ENCODE assay signal across 8 mouse cellular contexts in the genomic region with DNA sequence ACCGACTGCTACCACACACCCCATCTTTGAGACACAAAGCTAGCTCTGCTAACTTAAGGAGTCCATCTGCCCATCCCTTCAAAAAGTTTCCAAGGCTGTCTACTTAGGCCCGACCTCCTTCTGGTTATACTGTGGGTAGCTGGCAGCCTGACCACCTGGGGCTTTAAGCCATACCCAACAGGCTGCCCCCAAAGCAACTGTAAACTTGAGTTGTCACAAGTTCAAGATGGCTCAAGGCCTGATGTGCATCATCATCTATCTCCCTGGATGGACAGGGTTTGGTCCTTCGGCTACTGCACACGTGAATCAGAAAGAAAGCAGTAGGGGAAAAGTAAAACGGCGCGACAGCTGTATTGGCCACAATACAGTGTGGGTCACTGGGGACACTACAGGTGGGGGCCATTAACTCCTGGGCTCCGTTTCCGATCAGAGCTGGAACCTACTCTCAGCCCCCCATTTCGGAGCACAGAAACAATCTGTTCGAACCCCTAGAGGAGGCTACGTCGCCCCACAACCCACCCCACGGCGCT. TPM values are rescaled to one million over a fixed set of nuclear protein-coding genes. Genes with fewer than 3 reads are reported as not detected.
DNase-seq lines count a peak whose midpoint lies in the region; ATAC-seq and TF ChIP-seq lines count a peak whose summit lies in the region.

No protein-coding gene starts in this region.

- H3K36me3 ChIP-seq in heart, embryonic 11.5 days (ENCODE audit: control insufficient read depth, insufficient read depth, low read length), result peaks cover 28% of the 10 kb centered on the region
- peaks cover 44% of the 10 kb centered on the region for H3K36me3 ChIP-seq in E14TG2a.4 (ENCODE audit: insufficient read depth, low read length)
- H3K36me3 ChIP-seq in forebrain, embryonic 14.5 days (ENCODE audit: control insufficient read depth, insufficient read depth, low read length), result peaks cover 35% of the 10 kb centered on the region
- peaks cover 33% of the 10 kb centered on the region for H3K36me3 ChIP-seq in macrophage (ENCODE audit: inconsistent target)

- H3K79me2 ChIP-seq in macrophage (ENCODE audit: inconsistent target), result peaks cover 31% of the 10 kb centered on the region

- ATAC-seq in heart, embryonic 11.5 days (replicated peaks; ENCODE audit: insufficient number of reproducible peaks, low FRiP score, low TSS enrichment), result peak; percentile 9; the same call in 1 of the 2 replicates
- ATAC-seq in forebrain, embryonic 14.5 days, result no peak

- peak overlapping the region; percentile 98 for H3K9ac ChIP-seq in heart, embryonic 11.5 days (ENCODE audit: low read depth, low read length)
- H3K9ac ChIP-seq in forebrain, embryonic 14.5 days (ENCODE audit: low read length), result peak overlapping the region; percentile 97

- H3K4me1 ChIP-seq in heart, embryonic 11.5 days (ENCODE audit: control insufficient read depth, insufficient read depth, low read length), result peaks cover 11% of the 10 kb centered on the region
- H3K4me1 ChIP-seq in E14TG2a.4 (replicated peaks; ENCODE audit: low read depth, low read length), result peaks cover 63% of the 10 kb centered on the region
- peaks cover 14% of the 10 kb centered on the region for H3K4me1 ChIP-seq in forebrain, embryonic 14.5 days (ENCODE audit: control insufficient read depth, insufficient read depth, low read length)

- no peak for DNase-seq in heart, postnatal 25 days (ENCODE audit: low spot score)
- DNase-seq in forebrain, embryonic 14.5 days (ENCODE audit: low spot score), result no peak
- DNase-seq in adrenal gland, postnatal 4 days (ENCODE audit: low spot score in 2 of 2), result no peak
- DNase-seq in kidney, postnatal 4 days, result no peak
- no peak for DNase-seq in cerebellum, postnatal 10 days

- H3K4me2 ChIP-seq in heart, embryonic 11.5 days, result peak overlapping the region; percentile 99
- peak overlapping the region; percentile 98 for H3K4me2 ChIP-seq in forebrain, embryonic 14.5 days (ENCODE audit: low read length)

- H3K27me3 ChIP-seq in heart, embryonic 11.5 days (ENCODE audit: control insufficient read depth, insufficient read depth, low read length), result no peaks in the 10 kb centered on the region
- no peaks in the 10 kb centered on the region for H3K27me3 ChIP-seq in E14TG2a.4 (ENCODE audit: insufficient read depth, low read length)
- H3K27me3 ChIP-seq in forebrain, embryonic 14.5 days (replicated peaks; ENCODE audit: control insufficient read depth, insufficient read depth, low read length), result no peaks in the 10 kb centered on the region

- no peaks in the 10 kb centered on the region for H3K9me3 ChIP-seq in heart, embryonic 11.5 days (replicated peaks; ENCODE audit: control insufficient read depth, low read length)
- H3K9me3 ChIP-seq in E14TG2a.4 (ENCODE audit: low read length), result no peaks in the 10 kb centered on the region
- H3K9me3 ChIP-seq in forebrain, embryonic 14.5 days (replicated peaks; ENCODE audit: control insufficient read depth, low read length), result no peaks in the 10 kb centered on the region

- TF ChIP-seq CTCF in E14TG2a.4 (conservative IDR thresholded peaks at IDR 0.05; ENCODE audit: low read length), result no peak

- intact Hi-C loops in heart, postnatal 25 days (cut with DNase I), result loop anchor here (2.0 kb wide), 1 partner anchor 35 kb away; no protein-coding TSS in a partner anchor

- peak overlapping the region; percentile 96 for H3K4me3 ChIP-seq in heart, embryonic 11.5 days (ENCODE audit: low read depth, low read length)
- H3K4me3 ChIP-seq in E14TG2a.4 (replicated peaks; ENCODE audit: low read length) (peak overlapping the region; percentile 99), macrophage (ENCODE audit: inconsistent target) (peak overlapping the region; percentile 96)
- peak overlapping the region; percentile 89 for H3K4me3 ChIP-seq in forebrain, embryonic 14.5 days (ENCODE audit: low read depth, low read length)

- WGBS in heart, embryonic 11.5 days (ENCODE audit: insufficient replicate concordance), result 2% methylated on average over 15 of the region's 15 CpGs
- WGBS in forebrain, embryonic 14.5 days, result 3% methylated on average over 15 of the region's 15 CpGs
- WGBS in macrophage (ENCODE audit: missing documents), result under 1% methylated on average over 15 of the region's 15 CpGs

- peak overlapping the region; percentile 100 for H3K27ac ChIP-seq in heart, embryonic 11.5 days (ENCODE audit: low read depth, low read length)
- peak overlapping the region; percentile 99 for H3K27ac ChIP-seq in forebrain, embryonic 14.5 days (ENCODE audit: low read depth, low read length)
- H3K27ac ChIP-seq in macrophage, result peak overlapping the region; percentile 92

RNA-seq across cellular contexts. Expression of a gene that starts 0.6 kb away (rescaled TPM):
- 188 TPM in 2 replicates for polyA plus RNA-seq in heart, embryonic 11.5 days (2014; fragmentation: Nextera tagmentation; extraction: Ambion mirVana)
- 10 to 100 TPM; 69.3 to 69.5 TPM for total RNA-seq in heart, postnatal 25 days (2021)
- 167 and 199 TPM in 2 replicates for polyA plus RNA-seq in forebrain, embryonic 14.5 days (2014; fragmentation: Nextera tagmentation; extraction: Ambion mirVana)
- total RNA-seq in macrophage (2018; cell fraction: chromatin; rRNA removed), result 100 to 1,000 TPM in 4 of 26 experiments, 10 to 100 TPM in 22; 37.3 to 125 (median 83.3) TPM
- total RNA-seq in macrophage (2018; cell fraction: cytosol; rRNA removed), result 100 to 1,000 TPM in 7 of 26 experiments, 10 to 100 TPM in 19; 75.2 to 111 (median 91.9) TPM
- total RNA-seq in macrophage (2018; cell fraction: nucleus; rRNA removed), result 10 to 100 TPM; 29.6 to 98.8 (median 56.7) TPM
- polyA plus RNA-seq in macrophage (2018), result 88.8 to 149 TPM (median 102 TPM) in 3 replicates
- total RNA-seq in adrenal gland, postnatal 4 days (2021), result 100 to 1,000 TPM; 214 to 215 TPM

RNA-seq across cellular contexts. Expression of a gene that starts 13.5 kb away (rescaled TPM):
- 1.2 and 1.7 TPM in 2 replicates for polyA plus RNA-seq in heart, embryonic 11.5 days (2014; fragmentation: Nextera tagmentation; extraction: Ambion mirVana)
- under 1 TPM; 0.34 to 0.42 TPM for total RNA-seq in heart, postnatal 25 days (2021)
- 12.3 and 12.8 TPM in 2 replicates for polyA plus RNA-seq in forebrain, embryonic 14.5 days (2014; fragmentation: Nextera tagmentation; extraction: Ambion mirVana)
- 10 to 100 TPM in 11 of 26 experiments, 1 to 10 TPM in 15; 2.1 to 22.4 (median 7.5) TPM for total RNA-seq in macrophage (2018; cell fraction: chromatin; rRNA removed)
- 10 to 100 TPM in 24 of 26 experiments, 1 to 10 TPM in 2; 8.7 to 25.1 (median 15.8) TPM for total RNA-seq in macrophage (2018; cell fraction: cytosol; rRNA removed)
- total RNA-seq in macrophage (2018; cell fraction: nucleus; rRNA removed), result 10 to 100 TPM in 24 of 26 experiments, 1 to 10 TPM in 2; 4.2 to 37.6 (median 17.9) TPM
- 8.6 to 18.7 TPM (median 18.3 TPM) in 3 replicates for polyA plus RNA-seq in macrophage (2018)
- 1 to 10 TPM; 4.9 to 5.2 TPM for total RNA-seq in adrenal gland, postnatal 4 days (2021)

RNA-seq across cellular contexts. Expression of a gene that starts 41.2 kb away (rescaled TPM):
- 284 and 293 TPM in 2 replicates for polyA plus RNA-seq in heart, embryonic 11.5 days (2014; fragmentation: Nextera tagmentation; extraction: Ambion mirVana)
- total RNA-seq in heart, postnatal 25 days (2021), result 100 to 1,000 TPM; 278 to 282 TPM
- 269 and 291 TPM in 2 replicates for polyA plus RNA-seq in forebrain, embryonic 14.5 days (2014; fragmentation: Nextera tagmentation; extraction: Ambion mirVana)
- 10 to 100 TPM; 22.6 to 79.9 (median 50.3) TPM for total RNA-seq in macrophage (2018; cell fraction: chromatin; rRNA removed)
- total RNA-seq in macrophage (2018; cell fraction: cytosol; rRNA removed), result 100 to 1,000 TPM in 23 of 26 experiments, 10 to 100 TPM in 3; 92.0 to 152 (median 128) TPM
- 10 to 100 TPM; 22.5 to 86.7 (median 50.0) TPM for total RNA-seq in macrophage (2018; cell fraction: nucleus; rRNA removed)
- 106 to 159 TPM (median 117 TPM) in 3 replicates for polyA plus RNA-seq in macrophage (2018)
- total RNA-seq in adrenal gland, postnatal 4 days (2021), result 100 to 1,000 TPM; 271 to 275 TPM
